Mouse (Mus musculus) embryonic facial prominence, embryonic 11.5 days (tissue): ENCODE data around the gene Hsp90ab1. TPM values are rescaled to one million over a fixed set of nuclear protein-coding genes. Genes with fewer than 3 reads are reported as not detected.
A peak's percentile ranks its signal among the peaks of the same experiment; 100 is the strongest.

Experiments used
- ATAC-seq: fragments of 200-750 bp; cut with Nextera tagmentation; replicated peaks from 2 replicates; pipeline ENCODE4 v1.8.0; 2017; ENCODE audit warnings: low read depth; ENCODE audit not compliant: insufficient number of reproducible peaks, low FRiP score, low TSS enrichment
- DNase-seq: peaks from one replicate; pipeline ENCODE4 v3.0.0-alpha.2; 2015; ENCODE audit warnings: low spot score
- H3K27ac ChIP-seq: fragments of 300-500 bp; sonication (generic); replicated peaks from 2 replicates; pipeline ENCODE4 v1.5.1; 2014; ENCODE audit warnings: mild to moderate bottlenecking, low read depth, low read length, control low read depth
- H3K27me3 ChIP-seq: fragments of 300-500 bp; sonication (generic); 2 replicates; pipeline ENCODE4 v1.6.1; 2014; ENCODE audit warnings: mild to moderate bottlenecking, low read length, moderate library complexity, mixed read lengths; ENCODE audit not compliant: control insufficient read depth, insufficient read depth
- H3K36me3 ChIP-seq: fragments of 300-500 bp; sonication (generic); replicated peaks from 2 replicates; pipeline ENCODE4 v1.6.1; 2014; ENCODE audit warnings: low read depth, mild to moderate bottlenecking, low read length, moderate library complexity, mixed read lengths; ENCODE audit not compliant: control insufficient read depth, insufficient read depth
- H3K4me1 ChIP-seq: fragments of 300-500 bp; sonication (generic); 2 replicates; pipeline ENCODE4 v1.6.1; 2014; ENCODE audit warnings: low read length, mixed read lengths; ENCODE audit not compliant: control insufficient read depth, insufficient read depth
- H3K4me2 ChIP-seq: fragments of 300-500 bp; sonication (generic); 2 replicates; pipeline ENCODE4 v1.6.1; 2014; ENCODE audit warnings: low read depth, mild to moderate bottlenecking, control low read depth, low read length, moderate library complexity
- H3K4me3 ChIP-seq: fragments of 300-500 bp; sonication (generic); 2 replicates; pipeline ENCODE4 v1.5.1; 2014; ENCODE audit warnings: low read depth, low read length, control low read depth
- H3K9ac ChIP-seq: fragments of 300-500 bp; sonication (generic); replicated peaks from 2 replicates; pipeline ENCODE4 v1.6.1; 2014; ENCODE audit warnings: mild to moderate bottlenecking, control low read depth, low read length
- H3K9me3 ChIP-seq: fragments of 300-500 bp; sonication (generic); replicated peaks from 2 replicates; pipeline ENCODE4 v1.6.1; 2016; ENCODE audit warnings: mild to moderate bottlenecking, low read length, inconsistent platforms, mixed read lengths; ENCODE audit not compliant: control insufficient read depth
- WGBS: fragments of 180-500 bp; shearing (Covaris S2); extraction: QIAGEN DNeasy Blood & Tissue Kit; methylation state at CpG from one replicate; pipeline ENCODE4 v1.1.7; 2014; 5-methylcytosine and 5-hydroxymethylcytosine counted together
- polyA plus RNA-seq: library from polyadenylated mRNA; unstranded; fragments of >200 nt; fragmentation: Nextera tagmentation; extraction: Ambion mirVana; gene quantifications from 2 replicates; pipeline ENCODE4 v1.2.1, GENCODE M21; 2014

Gene Hsp90ab1
- 1,660 and 1,740 TPM in 2 replicates for polyA plus RNA-seq

GRCm38 (mm10) chr17:45573087-45573779, at the start of gene Hsp90ab1:
Hsp90ab1 (minus strand) TSS chr17:45573271.
- Histone ChIP-seq H3K4me3 (peak within 1 kb of the TSS; percentile 100), H3K4me1 (no peaks in the 10 kb centered on the region; the same call in none of the 2 replicates), H3K9me3 (no peaks in the 10 kb centered on the region), H3K9ac (peak within 1 kb of the TSS; percentile 98), H3K27me3 (no peaks in the 10 kb centered on the region), H3K27ac (peak within 1 kb of the TSS; percentile 94), H3K4me2 (peak within 1 kb of the TSS; percentile 83), H3K36me3 (peaks cover 24% of the 10 kb centered on the region)
- under 1% methylated on average over 41 of the region's 41 CpGs for WGBS
- peak; percentile 100 for DNase-seq
- peak; percentile 86 for ATAC-seq

GRCm38 (mm10) chr17:45619386-45620256, 46.5 kb upstream of the Hsp90ab1 start:
- Histone ChIP-seq H3K9ac (peak overlapping the region; percentile 45), H3K27ac (no peak overlapping the region), H3K36me3 (no peaks in the 10 kb centered on the region), H3K9me3 (no peaks in the 10 kb centered on the region), H3K4me3 (no peak overlapping the region), H3K4me1 (peaks cover 5% of the 10 kb centered on the region; the same call in 1 of the 2 replicates), H3K4me2 (peak overlapping the region; percentile 36), H3K27me3 (no peaks in the 10 kb centered on the region)
- DNase-seq, result no peak
- 21% methylated on average over 20 of the region's 20 CpGs for WGBS
- ATAC-seq, result no peak

- Histone ChIP-seq H3K27me3 (no peaks in the 10 kb centered on the region), H3K4me3 (no peak overlapping the region), H3K9me3 (no peaks in the 10 kb centered on the region), H3K27ac (no peak overlapping the region), H3K36me3 (no peaks in the 10 kb centered on the region), H3K4me2 (peak overlapping the region; percentile 36), H3K4me1 (peaks cover 5% of the 10 kb centered on the region; the same call in 1 of the 2 replicates), H3K9ac (peak overlapping the region; percentile 45)
- ATAC-seq, result peak; percentile 72; the same call in 1 of the 2 replicates
- DNase-seq, result no peak
- 12% methylated on average over 8 of the region's 8 CpGs for WGBS
Observed at GRCm38 (mm10) chr17:45618941-45619385, 45.9 kb upstream of the Hsp90ab1 start.

GRCm38 (mm10) chr17:45617655-45618054, 44.6 kb upstream of the Hsp90ab1 start:
- no peak overlapping the region for H3K4me2 ChIP-seq
- H3K4me3 ChIP-seq, result no peak overlapping the region
- no peaks in the 10 kb centered on the region for H3K27me3 ChIP-seq
- H3K9ac ChIP-seq, result no peak overlapping the region
- H3K4me1 ChIP-seq, result peaks cover 5% of the 10 kb centered on the region; the same call in 1 of the 2 replicates
- ATAC-seq (no peak), DNase-seq (no peak)
- H3K9me3 ChIP-seq, result no peaks in the 10 kb centered on the region
- H3K27ac ChIP-seq, result no peak overlapping the region
- 89% methylated on average over 6 of the region's 6 CpGs for WGBS
- no peaks in the 10 kb centered on the region for H3K36me3 ChIP-seq

GRCm38 (mm10) chr17:45616679-45617078, 43.6 kb upstream of the Hsp90ab1 start:
- no peak for ATAC-seq
- Histone ChIP-seq H3K4me2 (no peak overlapping the region), H3K9me3 (no peaks in the 10 kb centered on the region), H3K4me3 (no peak overlapping the region), H3K27ac (no peak overlapping the region), H3K27me3 (no peaks in the 10 kb centered on the region), H3K4me1 (peaks cover 5% of the 10 kb centered on the region; the same call in 1 of the 2 replicates), H3K9ac (no peak overlapping the region), H3K36me3 (no peaks in the 10 kb centered on the region)
- 80% methylated on average over 3 of the region's 3 CpGs for WGBS
- no peak for DNase-seq

- peaks cover 5% of the 10 kb centered on the region; the same call in 1 of the 2 replicates for H3K4me1 ChIP-seq
- no peaks in the 10 kb centered on the region for H3K9me3 ChIP-seq
- H3K27ac ChIP-seq, result no peak overlapping the region
- no peak overlapping the region for H3K4me3 ChIP-seq
- 44% methylated on average over 4 of the region's 4 CpGs for WGBS
- no peaks in the 10 kb centered on the region for H3K36me3 ChIP-seq
- H3K27me3 ChIP-seq, result no peaks in the 10 kb centered on the region
- H3K4me2 ChIP-seq, result no peak overlapping the region
- DNase-seq (no peak), ATAC-seq (no peak)
- H3K9ac ChIP-seq, result no peak overlapping the region
Observed at GRCm38 (mm10) chr17:45616046-45616650, 43.1 kb upstream of the Hsp90ab1 start.

GRCm38 (mm10) chr17:45612921-45613320, 39.9 kb upstream of the Hsp90ab1 start:
- ATAC-seq (no peak), DNase-seq (no peak)
- 89% methylated on average over 7 of the region's 7 CpGs for WGBS
- no peak overlapping the region for H3K9ac ChIP-seq
- H3K27ac ChIP-seq, result no peak overlapping the region
- H3K4me3 ChIP-seq, result no peak overlapping the region
- H3K9me3 ChIP-seq, result no peaks in the 10 kb centered on the region
- H3K4me1 ChIP-seq, result no peaks in the 10 kb centered on the region
- H3K36me3 ChIP-seq, result no peaks in the 10 kb centered on the region
- no peaks in the 10 kb centered on the region for H3K27me3 ChIP-seq
- H3K4me2 ChIP-seq, result no peak overlapping the region
